Mouse (Mus musculus) gastrocnemius, postnatal 4 days (tissue): Measurements from ENCODE around the gene Shisa3. TPM values are rescaled to one million over a fixed set of nuclear protein-coding genes. Genes with fewer than 3 reads are reported as not detected.

Experiments
- DNase-seq, 2 experiments: peaks; one replicate each; pipeline ENCODE4 v3.0.0; 2021 to 2022; ENCODE audit warnings: low spot score in 2 of 2, mixed read lengths in 2 of 2
- total RNA-seq, 2 experiments: library from RNA; stranded (reverse); gene quantifications; 2 replicates each; pipeline ENCODE4 v1.2.3; 2021

Shisa3 gene
- total RNA-seq, 2 experiments from 2014 or later, result 3.6 to 4.4 TPM

- no peak for DNase-seq
These were observed 25.6 kb downstream of the Shisa3 start for GRCm38 (mm10) chr5:67633138-67633782.

DNA sequence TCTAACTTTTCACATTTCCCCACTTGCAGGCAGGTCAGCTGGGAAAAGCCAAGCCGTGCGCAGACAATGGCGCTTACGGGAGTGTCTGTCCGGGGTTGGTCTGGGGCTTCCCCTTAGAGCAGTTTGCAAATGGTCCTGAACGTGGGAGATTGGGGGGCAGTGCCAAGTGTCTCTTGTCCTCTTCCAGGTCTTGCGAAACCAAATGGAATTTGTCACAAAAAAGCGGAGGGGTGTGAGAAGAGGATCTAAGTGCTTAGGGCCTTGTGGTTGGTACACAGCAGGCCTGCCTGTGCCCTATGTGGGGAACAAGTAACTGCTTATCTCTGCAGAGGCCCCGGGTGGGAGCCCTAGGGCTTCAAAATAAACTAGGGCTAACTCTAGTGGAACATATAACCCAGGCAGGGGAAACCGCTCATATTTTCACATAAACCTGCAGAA, 26.2 kb downstream of the Shisa3 start:
- no peak for DNase-seq

DNA sequence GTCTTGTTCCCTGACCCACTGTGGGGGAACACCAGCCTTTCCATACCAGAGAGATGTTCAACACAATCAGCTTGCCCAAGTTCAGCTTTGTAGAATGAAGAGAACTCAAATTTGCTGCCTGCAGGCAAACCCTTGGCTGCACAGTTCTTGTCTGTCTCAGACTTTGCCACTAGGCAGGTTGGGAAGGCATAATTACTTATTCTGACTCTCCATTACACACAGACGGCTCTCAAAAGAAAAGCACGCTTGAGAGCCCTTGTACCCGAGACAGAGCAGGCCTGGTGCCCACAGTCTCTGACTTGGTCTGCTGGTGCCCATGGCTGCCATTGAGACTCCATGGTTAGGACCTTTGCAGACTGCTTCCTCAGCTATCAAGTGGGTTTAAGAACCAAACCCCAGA, 26.7 kb downstream of the Shisa3 start:
- DNase-seq, result no peak

GRCm38 (mm10) chr5:67640596-67641312, 33.1 kb downstream of the Shisa3 start:
- no peak for DNase-seq

- no peak for DNase-seq
These were observed 33.9 kb downstream of the Shisa3 start for GRCm38 (mm10) chr5:67641406-67642120.

GRCm38 (mm10) chr5:67643537-67644255, 36.0 kb downstream of the Shisa3 start:
- DNase-seq, result no peak

DNA sequence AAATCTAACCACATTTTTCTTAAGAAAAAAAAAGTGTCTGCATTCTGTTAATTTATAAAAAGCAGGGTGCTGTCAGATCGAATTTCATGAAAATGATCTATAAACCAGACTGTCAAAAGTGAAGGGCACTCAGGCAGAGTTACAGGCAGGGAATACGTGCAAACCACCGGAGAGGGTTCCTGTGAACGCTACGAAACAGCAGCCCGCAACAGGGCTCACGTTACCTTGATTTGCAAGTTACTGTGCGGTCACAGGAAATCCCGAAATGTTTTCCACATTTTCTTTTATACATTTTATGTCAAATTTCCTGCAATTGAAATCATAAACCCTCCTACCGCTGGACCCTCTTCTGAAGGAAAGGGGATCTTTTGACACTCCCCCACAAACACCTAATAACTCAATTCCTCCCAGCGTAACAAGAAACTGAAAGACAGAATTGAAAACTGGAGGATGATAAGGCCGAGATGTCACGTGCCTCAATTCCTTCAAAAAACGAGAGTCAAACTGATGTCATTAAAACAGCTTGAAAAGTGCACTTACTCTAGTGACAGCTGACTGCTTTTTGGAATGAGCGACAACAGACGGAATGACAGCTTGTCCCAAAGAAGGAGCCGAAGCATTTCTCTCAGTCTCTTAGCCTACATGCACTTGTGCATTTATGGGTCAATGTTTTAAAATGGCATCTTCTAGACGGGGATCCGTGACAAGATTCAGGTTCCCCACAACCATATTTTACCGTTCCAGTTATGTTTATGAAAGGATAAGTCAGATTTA, 39.3 kb downstream of the Shisa3 start:
- no peak for DNase-seq

DNA sequence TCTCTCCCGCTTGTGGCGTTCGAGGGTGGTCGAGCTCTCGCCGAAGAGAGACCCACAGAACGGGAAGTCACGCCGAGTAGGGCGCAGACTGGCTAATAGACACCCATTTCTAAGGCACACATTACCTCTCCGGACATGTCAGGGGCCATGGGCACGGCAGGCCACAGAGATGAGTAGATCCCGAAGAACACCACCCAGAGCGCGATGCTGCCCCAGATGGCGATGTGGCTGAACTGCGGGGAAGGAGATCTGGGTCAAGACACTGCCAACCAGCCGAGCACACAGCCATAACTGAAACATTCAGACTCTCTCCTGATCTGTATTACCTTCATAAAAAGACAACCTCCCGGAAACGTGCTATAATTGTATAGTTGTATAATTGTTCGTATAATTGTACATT, 39.9 kb downstream of the Shisa3 start:
- DNase-seq, result peak in 1 of 2 experiments; percentile 20

GRCm38 (mm10) chr5:67649156-67649555, 41.5 kb downstream of the Shisa3 start:
- no peak for DNase-seq

DNA sequence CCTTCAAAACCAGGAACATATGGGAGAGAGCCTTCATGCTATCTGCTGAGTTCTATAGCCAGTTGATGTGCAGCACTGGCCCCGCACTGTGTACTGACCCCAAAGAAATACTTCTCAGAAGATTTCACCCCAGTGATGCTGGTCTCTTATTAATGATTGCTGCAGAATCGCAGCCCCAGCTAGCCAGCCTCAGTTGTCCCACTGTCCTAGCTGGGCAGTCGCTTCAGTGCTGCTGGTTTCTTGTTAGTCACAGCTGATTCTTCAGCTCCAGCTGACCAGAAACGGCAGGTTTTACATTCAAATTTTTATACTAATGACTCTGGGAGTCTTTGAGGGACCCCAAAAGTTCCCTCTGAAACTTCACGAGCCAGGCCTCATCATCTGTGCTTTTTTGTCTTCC, 42.3 kb downstream of the Shisa3 start:
- no peak for DNase-seq

- no peak for DNase-seq
These were observed 44.8 kb downstream of the Shisa3 start for GRCm38 (mm10) chr5:67652468-67652867.

- no peak for DNase-seq
These were observed 45.9 kb downstream of the Shisa3 start for GRCm38 (mm10) chr5:67653543-67653942.

DNA sequence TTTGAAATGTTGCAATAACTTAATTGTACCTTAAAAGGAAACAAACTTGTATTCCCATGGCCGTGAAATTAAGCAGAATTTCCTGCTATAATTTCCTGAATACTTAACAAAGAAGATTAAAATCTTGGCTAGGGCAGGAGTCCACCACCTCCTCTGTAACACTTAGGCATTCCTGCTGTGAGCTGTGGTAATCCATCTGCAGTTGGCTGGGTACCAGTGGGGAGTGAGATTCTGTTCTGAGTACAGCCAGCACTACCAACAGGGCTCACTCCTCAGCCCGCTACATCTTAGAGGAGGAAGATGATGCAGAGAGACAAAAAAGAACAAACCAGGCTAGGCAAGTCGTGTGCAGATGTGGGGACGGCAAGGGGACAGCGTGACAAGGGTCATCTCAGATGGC, 46.9 kb downstream of the Shisa3 start:
- no peak for DNase-seq

- DNase-seq, result no peak
These were observed 48.2 kb downstream of the Shisa3 start for GRCm38 (mm10) chr5:67655696-67656519.

DNA sequence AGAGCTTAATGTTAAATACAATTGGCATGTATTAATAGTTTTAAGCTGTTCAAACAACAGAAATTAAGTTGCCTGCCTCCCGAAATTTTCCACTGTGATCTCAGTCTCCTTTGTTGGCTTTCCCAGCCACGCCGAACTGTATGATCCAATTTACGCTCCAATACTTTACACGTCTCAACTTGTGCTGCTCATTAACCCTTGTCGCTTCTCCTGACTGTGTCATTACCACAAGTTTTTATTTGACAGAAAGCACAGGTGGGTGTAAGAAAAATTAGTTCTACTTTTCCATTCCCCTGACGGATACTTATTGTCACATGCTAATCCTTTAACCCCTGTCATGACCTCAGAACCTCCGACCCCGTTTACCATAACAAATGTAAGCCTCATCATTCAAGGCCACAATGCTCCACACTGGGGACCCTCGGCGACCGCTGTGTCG, 49.2 kb downstream of the Shisa3 start:
- no peak for DNase-seq

DNA sequence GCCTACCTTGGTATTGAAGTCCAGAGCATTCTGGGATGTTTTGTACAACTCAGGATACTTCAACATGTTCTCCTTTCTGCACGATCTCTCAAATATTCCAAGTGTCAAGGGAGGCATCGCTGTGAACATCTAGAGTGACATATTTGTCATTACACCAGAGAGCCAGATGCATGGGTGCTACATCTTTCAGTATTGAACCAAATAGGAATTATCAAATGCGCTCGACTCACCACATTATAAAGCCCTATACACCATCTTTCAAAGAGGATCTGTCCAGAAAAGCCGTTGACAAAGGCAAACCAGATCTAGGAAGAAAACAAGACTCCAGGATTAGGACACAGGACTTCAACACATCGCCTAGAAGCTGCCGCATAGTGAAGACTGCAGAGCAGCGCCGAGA, 52.2 kb downstream of the Shisa3 start:
- no peak for DNase-seq

DNA sequence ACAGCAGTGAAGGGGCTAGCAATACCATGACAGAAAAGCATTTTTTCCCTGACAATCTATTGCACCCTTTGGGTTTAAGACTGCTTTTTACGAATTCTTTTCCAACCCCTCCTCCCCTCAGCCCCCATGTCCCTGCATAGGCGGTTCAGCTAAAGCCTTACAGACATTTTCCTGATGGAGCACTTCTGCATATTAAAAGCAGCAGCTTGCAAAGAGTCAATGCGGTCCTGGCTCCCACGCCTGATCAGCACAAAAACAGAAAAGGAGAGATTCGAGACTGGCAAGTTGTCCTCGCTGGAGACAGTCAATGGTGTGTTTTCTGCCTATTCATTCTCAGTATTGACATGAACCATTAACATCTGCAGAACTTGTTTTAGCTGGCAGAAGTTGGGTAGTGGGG, 55.0 kb downstream of the Shisa3 start:
- DNase-seq, result no peak

DNA sequence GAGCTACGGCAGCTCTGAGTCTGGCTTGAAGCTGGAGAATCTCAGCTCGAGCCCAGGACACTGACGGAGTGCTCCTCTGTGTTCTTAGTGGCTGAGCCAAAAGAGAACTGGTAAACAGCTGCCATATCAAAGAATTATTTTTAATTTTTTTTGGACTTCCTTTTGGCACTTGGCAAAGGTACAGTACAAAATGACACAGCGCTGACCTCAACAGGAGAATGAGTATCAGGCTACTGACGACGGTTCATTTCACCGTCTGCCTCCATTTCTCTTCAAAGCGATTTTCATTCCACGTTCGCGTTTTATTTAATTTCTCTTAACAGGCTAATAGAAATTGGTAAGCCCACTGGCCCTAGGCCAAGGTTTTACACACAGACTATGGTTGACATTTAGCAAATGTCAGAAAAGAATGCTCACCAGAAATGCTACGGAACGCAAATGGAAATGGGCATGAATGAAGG, 61.8 kb downstream of the Shisa3 start:
- no peak for DNase-seq

- DNase-seq, result no peak
These were observed 62.5 kb downstream of the Shisa3 start for GRCm38 (mm10) chr5:67670158-67670557.

- DNase-seq, result no peak
These were observed 65.3 kb downstream of the Shisa3 start for GRCm38 (mm10) chr5:67673008-67673407.
